Comparison of ENCODE assay signal across 14 mouse cellular contexts in genomic region chr7:47131258-47131657, GRCm38 (mm10). TPM values are rescaled to one million over a fixed set of nuclear protein-coding genes. Genes with fewer than 3 reads are reported as not detected.
DNase-seq lines count a peak whose midpoint lies in the region; ATAC-seq and TF ChIP-seq lines count a peak whose summit lies in the region.
"Had no signal": no experiment of that assay in that cellular context is flagged by ENCODE, and none has a peak within 500 bp of the region (broad histone marks: within the 10 kb centered on the region; RNA-seq: fewer than 3 reads in every experiment).

No protein-coding gene starts in this region.

- peaks cover 50% of the 10 kb centered on the region for H3K27me3 ChIP-seq in lung, embryonic 14.5 days (ENCODE audit: insufficient read depth, low read length)
- H3K27me3 ChIP-seq in forebrain, embryonic 14.5 days (replicated peaks; ENCODE audit: control insufficient read depth, insufficient read depth, low read length) = peaks cover 19% of the 10 kb centered on the region; the same call in 1 of the 2 replicates
- peaks cover 62% of the 10 kb centered on the region for H3K27me3 ChIP-seq in midbrain, embryonic 10.5 days (ENCODE audit: low read depth, poor library complexity, severe bottlenecking)

- peak; percentile 21; the same call in 1 of the 2 replicates for TF ChIP-seq CTCF in lung, embryonic 14.5 days (IDR thresholded peaks at IDR 0.05; ENCODE audit: low read depth)

- no peak overlapping the region for H3K27ac ChIP-seq in lung, embryonic 14.5 days (ENCODE audit: low read depth)
- H3K27ac ChIP-seq in forebrain, embryonic 14.5 days (ENCODE audit: low read depth, low read length) = no peak overlapping the region
- H3K27ac ChIP-seq in midbrain, embryonic 10.5 days (replicated peaks) = no peak overlapping the region
- H3K27ac ChIP-seq: limb, embryonic 15.5 days had no signal

- no peak overlapping the region for H3K9ac ChIP-seq in lung, embryonic 14.5 days
- peak overlapping the region; percentile 88; the same call in 1 of the 2 replicates for H3K9ac ChIP-seq in forebrain, embryonic 14.5 days (ENCODE audit: low read length)
- H3K9ac ChIP-seq: limb, embryonic 15.5 days had no signal

- no peak for DNase-seq in lung, embryonic 14.5 days
- DNase-seq in lung, postnatal 36 days = no peak
- peak; percentile 36 for DNase-seq in forebrain, embryonic 14.5 days (ENCODE audit: low spot score)
- DNase-seq in midbrain, embryonic 10.5 days (ENCODE audit: low spot score) = no peak
- peak; percentile 23 for DNase-seq in retina, embryonic 14.5 days (ENCODE audit: low spot score)
- DNase-seq in yolk sac, embryonic 10.5 days (ENCODE audit: low spot score) = no peak
- no peak for DNase-seq in left cerebral cortex, postnatal 10 days (ENCODE audit: extremely low spot score in 1 of 2, low spot score in 2 of 2)
- DNase-seq: adrenal gland, adult 8-10 months; kidney, adult 8-10 months had no signal

- H3K4me2 ChIP-seq in lung, embryonic 14.5 days = peak overlapping the region; percentile 94; the same call in 1 of the 2 replicates
- H3K4me2 ChIP-seq in forebrain, embryonic 14.5 days (ENCODE audit: low read length) = peak overlapping the region; percentile 78

- no peaks in the 10 kb centered on the region for H3K9me3 ChIP-seq in lung, embryonic 14.5 days (ENCODE audit: low read depth, low read length)
- H3K9me3 ChIP-seq in forebrain, embryonic 14.5 days (replicated peaks; ENCODE audit: control insufficient read depth, low read length) = no peaks in the 10 kb centered on the region
- H3K9me3 ChIP-seq in midbrain, embryonic 10.5 days (replicated peaks) = no peaks in the 10 kb centered on the region
- H3K9me3 ChIP-seq: limb, embryonic 15.5 days had no signal

- ATAC-seq in lung, embryonic 14.5 days (ENCODE audit: insufficient read depth) = no peak
- ATAC-seq in forebrain, embryonic 14.5 days = no peak
- no peak for ATAC-seq in granulocyte monocyte progenitor cell, adult 5-6 weeks (replicated peaks; ENCODE audit: poor library complexity, severe bottlenecking)

- 28% methylated on average over 8 of the region's 8 CpGs for WGBS in lung, embryonic 14.5 days
- WGBS in forebrain, embryonic 14.5 days = 38% methylated on average over 8 of the region's 8 CpGs
- WGBS in midbrain, embryonic 10.5 days = 42% methylated on average over 8 of the region's 8 CpGs

- intact Hi-C loops in left cerebral cortex, postnatal 10 days (cut with DNase I) = loop anchor here (5.0 kb wide), 1 partner anchor 34 kb away; no protein-coding TSS in a partner anchor

- no peak overlapping the region for H3K4me3 ChIP-seq in lung, embryonic 14.5 days (ENCODE audit: low read depth, low read length)
- peak overlapping the region; percentile 71 for H3K4me3 ChIP-seq in forebrain, embryonic 14.5 days (ENCODE audit: low read depth, low read length)
- peak overlapping the region; percentile 89 for H3K4me3 ChIP-seq in midbrain, embryonic 10.5 days
- H3K4me3 ChIP-seq: myocyte had no signal

- H3K4me1 ChIP-seq in lung, embryonic 14.5 days (ENCODE audit: insufficient read depth) = no peaks in the 10 kb centered on the region
- H3K4me1 ChIP-seq in forebrain, embryonic 14.5 days (ENCODE audit: control insufficient read depth, insufficient read depth, low read length) = no peaks in the 10 kb centered on the region
- peaks cover 19% of the 10 kb centered on the region for H3K4me1 ChIP-seq in midbrain, embryonic 10.5 days

- H3K36me3 ChIP-seq in lung, embryonic 14.5 days (ENCODE audit: insufficient read depth) = no peaks in the 10 kb centered on the region
- H3K36me3 ChIP-seq in forebrain, embryonic 14.5 days (ENCODE audit: control insufficient read depth, insufficient read depth, low read length) = no peaks in the 10 kb centered on the region
- H3K36me3 ChIP-seq in midbrain, embryonic 10.5 days = no peaks in the 10 kb centered on the region
- H3K36me3 ChIP-seq: limb, embryonic 15.5 days had no signal

RNA-seq across cellular contexts. Expression of gene Ptpn5, which starts 2.2 kb away (rescaled TPM):
- polyA plus RNA-seq in lung, embryonic 14.5 days (2014; fragmentation: Nextera tagmentation; extraction: Ambion mirVana) = 6.9 and 7.0 TPM in 2 replicates
- polyA plus RNA-seq in forebrain, embryonic 14.5 days (2014; fragmentation: Nextera tagmentation; extraction: Ambion mirVana) = 53.4 and 65.6 TPM in 2 replicates
- 6.6 and 17.6 TPM in 2 replicates for polyA plus RNA-seq in midbrain, embryonic 10.5 days (2016; fragmentation: Nextera tagmentation; extraction: Ambion mirVana)
- 100 to 1,000 TPM; 118 TPM for total RNA-seq in left cerebral cortex, postnatal 10 days (2021)
- not detected in 2 replicates for total RNA-seq in granulocyte monocyte progenitor cell, adult 5-6 weeks (2014; fragmentation: Nextera tagmentation)
- total RNA-seq in granulocyte monocyte progenitor cell, adult 5-6 weeks (2017) = not detected in 2 replicates
- total RNA-seq: gastrocnemius, postnatal 4 days had no signal
- polyA plus RNA-seq: heart, postnatal 0 days had no signal

Comparison
In these comparisons a context has a peak if more than half of its experiments do, and no peak if none do; other contexts are left out.
1. DNase-seq: peak in forebrain, embryonic 14.5 days (single experiment) and retina, embryonic 14.5 days (single experiment); none in lung, embryonic 14.5 days (single experiment), lung, postnatal 36 days (single experiment), midbrain, embryonic 10.5 days (single experiment), yolk sac, embryonic 10.5 days (single experiment) and left cerebral cortex, postnatal 10 days (0 of 2).